Mouse (Mus musculus) hindbrain, embryonic 11.5 days (tissue): ENCODE measurements at regions not wholly inside any gene's neighbourhood (a gene's known extent, or its start where the extent isn't known, plus 50 kb on each side); places are given as distances from the start of the nearest gene placed in this dataset.

Source experiments
- ATAC-seq: fragments of 200-750 bp; cut with Nextera tagmentation; 2 replicates; pipeline ENCODE4 v1.8.0; 2017; ENCODE audit warnings: mild to moderate bottlenecking, moderate TSS enrichment, moderate library complexity; ENCODE audit not compliant: low FRiP score
- DNase-seq: peaks from one replicate; pipeline ENCODE4 v3.0.0-alpha.2; 2015; ENCODE audit warnings: low spot score
- H3K27ac ChIP-seq: fragments of 300-500 bp; sonication (generic); 2 replicates; pipeline ENCODE4 v1.5.1; 2014; ENCODE audit warnings: mild to moderate bottlenecking, low read depth, low read length
- H3K27me3 ChIP-seq: fragments of 300-500 bp; sonication (generic); 2 replicates; pipeline ENCODE4 v1.6.1; 2014; ENCODE audit warnings: mild to moderate bottlenecking, low read length, moderate library complexity, mixed read lengths; ENCODE audit not compliant: control insufficient read depth, insufficient read depth
- H3K36me3 ChIP-seq: fragments of 300-500 bp; sonication (generic); 2 replicates; pipeline ENCODE4 v1.6.1; 2014; ENCODE audit warnings: mild to moderate bottlenecking, low read length, moderate library complexity, mixed read lengths; ENCODE audit not compliant: control insufficient read depth, insufficient read depth
- H3K4me1 ChIP-seq: fragments of 300-500 bp; sonication (generic); replicated peaks from 2 replicates; pipeline ENCODE4 v1.6.1; 2014; ENCODE audit warnings: low read length, mixed read lengths; ENCODE audit not compliant: control insufficient read depth, insufficient read depth
- H3K4me2 ChIP-seq: fragments of 300-500 bp; sonication (generic); replicated peaks from 2 replicates; pipeline ENCODE4 v1.6.1; 2014; ENCODE audit warnings: mild to moderate bottlenecking, low read depth, low read length
- H3K4me3 ChIP-seq: fragments of 300-500 bp; sonication (generic); 2 replicates; pipeline ENCODE4 v1.5.1; 2014; ENCODE audit warnings: low read depth, low read length
- H3K9ac ChIP-seq: fragments of 300-500 bp; sonication (generic); 2 replicates; pipeline ENCODE4 v1.6.1; 2014; ENCODE audit warnings: low read depth, low read length
- H3K9me3 ChIP-seq: fragments of 300-500 bp; sonication (generic); 2 replicates; pipeline ENCODE4 v1.6.1; 2016; ENCODE audit warnings: low read length; ENCODE audit not compliant: control insufficient read depth
- WGBS: fragments of 180-500 bp; shearing (Covaris S2); extraction: QIAGEN DNeasy Blood & Tissue Kit; methylation state at CpG from one replicate; pipeline ENCODE4 v1.1.7; 2014; 5-methylcytosine and 5-hydroxymethylcytosine counted together

- DNase-seq (no peak), ATAC-seq (no peak)
- Histone ChIP-seq H3K36me3 (no peaks in the 10 kb centered on the region), H3K27ac (no peak overlapping the region), H3K4me1 (no peaks in the 10 kb centered on the region), H3K9me3 (no peaks in the 10 kb centered on the region), H3K4me3 (no peak overlapping the region), H3K27me3 (no peaks in the 10 kb centered on the region), H3K9ac (no peak overlapping the region), H3K4me2 (no peak overlapping the region)
- WGBS, result 84% methylated on average over 3 of the region's 3 CpGs
Observed at GRCm38 (mm10) chr5:83533901-83534300, 178.9 kb upstream of the Tecrl start.

- Histone ChIP-seq H3K27me3 (no peaks in the 10 kb centered on the region), H3K4me3 (no peak overlapping the region), H3K9ac (no peak overlapping the region), H3K4me1 (no peaks in the 10 kb centered on the region), H3K4me2 (no peak overlapping the region), H3K36me3 (no peaks in the 10 kb centered on the region), H3K27ac (no peak overlapping the region), H3K9me3 (no peaks in the 10 kb centered on the region)
- ATAC-seq, result no peak
- peak; percentile 25 for DNase-seq
- WGBS, result 84% methylated on average over 1 of the region's 1 CpGs
Observed at GRCm38 (mm10) chr5:83518661-83519060, 163.7 kb upstream of the Tecrl start.

DNA sequence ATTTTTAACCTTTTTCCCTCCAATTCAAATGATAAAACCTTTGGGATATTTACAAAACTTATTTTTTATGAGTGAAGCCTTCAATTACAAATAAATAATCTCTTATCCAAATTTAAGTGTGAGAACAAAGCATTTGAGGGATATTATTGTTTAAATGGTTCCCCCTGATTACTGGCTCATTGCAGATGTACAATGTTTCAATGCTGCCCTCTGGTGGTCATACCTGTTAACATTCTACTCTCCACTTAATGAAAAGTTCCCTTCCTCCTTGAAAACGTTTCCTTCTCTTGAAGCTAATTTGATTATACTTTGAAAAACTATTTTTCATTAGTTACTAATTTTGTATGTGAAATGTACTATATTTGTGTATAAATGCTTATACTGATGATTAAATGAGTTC is 129.1 kb upstream of the Tecrl start:
- DNase-seq (peak; percentile 76), ATAC-seq (peak; percentile 63; the same call in 1 of the 2 replicates)
- no peak overlapping the region for H3K27ac ChIP-seq

DNA sequence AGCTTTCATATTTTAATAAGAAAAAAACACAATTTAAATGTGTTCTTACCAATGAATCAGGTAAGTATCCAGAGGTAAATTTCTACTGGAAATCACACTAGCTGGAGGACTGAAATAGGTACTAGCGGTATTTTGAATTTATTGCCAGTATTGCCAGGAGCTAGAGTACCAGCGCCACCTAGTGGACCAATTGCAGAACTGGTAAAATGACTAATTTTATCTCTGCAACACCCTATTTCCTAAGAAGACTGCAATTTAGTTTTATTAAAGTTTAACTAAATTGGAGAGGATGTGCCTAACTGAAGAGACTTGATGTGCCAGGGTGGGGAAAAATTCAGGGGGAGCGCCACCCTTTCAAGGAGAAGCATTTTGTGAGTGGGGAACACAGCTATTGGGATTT is 85.3 kb upstream of the Tecrl start:
- Histone ChIP-seq H3K4me3 (no peak overlapping the region), H3K27ac (no peak overlapping the region), H3K27me3 (no peaks in the 10 kb centered on the region), H3K36me3 (no peaks in the 10 kb centered on the region), H3K9ac (no peak overlapping the region), H3K9me3 (no peaks in the 10 kb centered on the region), H3K4me2 (no peak overlapping the region), H3K4me1 (no peaks in the 10 kb centered on the region)
- 11% methylated on average over 3 of the region's 3 CpGs for WGBS
- peak; percentile 43 for ATAC-seq
- DNase-seq, result peak; percentile 73

More for the DNA sequence above, 129.1 kb upstream of the Tecrl start:
- Histone ChIP-seq H3K9ac (no peak overlapping the region), H3K4me2 (no peak overlapping the region), H3K4me3 (no peak overlapping the region), H3K4me1 (no peaks in the 10 kb centered on the region), H3K9me3 (no peaks in the 10 kb centered on the region), H3K27me3 (no peaks in the 10 kb centered on the region), H3K36me3 (no peaks in the 10 kb centered on the region)
- 21% methylated on average over 1 of the region's 1 CpGs for WGBS

GRCm38 (mm10) chr5:83436510-83436909 is 81.5 kb upstream of the Tecrl start:
- Histone ChIP-seq H3K27ac (no peak overlapping the region), H3K27me3 (no peaks in the 10 kb centered on the region), H3K36me3 (no peaks in the 10 kb centered on the region), H3K4me3 (no peak overlapping the region), H3K4me2 (no peak overlapping the region), H3K9ac (no peak overlapping the region), H3K9me3 (no peaks in the 10 kb centered on the region), H3K4me1 (no peaks in the 10 kb centered on the region)
- WGBS, result 80% methylated on average over 1 of the region's 1 CpGs
- ATAC-seq (no peak), DNase-seq (no peak)

DNA sequence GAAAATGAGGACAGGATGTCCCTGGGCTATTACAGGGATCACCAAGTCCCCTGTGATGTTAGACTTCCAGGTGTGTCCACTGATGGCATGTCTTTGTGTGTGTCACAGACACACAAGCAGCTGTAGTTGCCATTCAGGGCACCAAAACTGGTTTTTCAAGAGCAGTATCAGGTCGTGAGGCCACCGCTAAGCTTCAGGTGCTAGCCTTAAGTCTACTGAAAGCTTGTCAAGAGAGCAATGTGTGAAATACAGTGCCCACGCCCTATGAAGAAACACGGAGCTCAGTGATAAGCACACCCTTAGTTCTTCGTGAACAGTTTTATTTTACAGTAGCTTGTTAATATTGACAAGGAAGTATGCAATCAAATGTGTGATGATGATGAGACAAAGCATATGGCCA is 66.7 kb upstream of the Tecrl start:
- no peak overlapping the region for H3K4me2 ChIP-seq
- no peaks in the 10 kb centered on the region for H3K9me3 ChIP-seq
- no peaks in the 10 kb centered on the region for H3K36me3 ChIP-seq
- 80% methylated on average over 5 of the region's 5 CpGs for WGBS
- H3K9ac ChIP-seq, result no peak overlapping the region
- H3K4me3 ChIP-seq, result no peak overlapping the region
- no peaks in the 10 kb centered on the region for H3K4me1 ChIP-seq
- ATAC-seq, result no peak
- DNase-seq, result no peak
- no peak overlapping the region for H3K27ac ChIP-seq
- no peaks in the 10 kb centered on the region for H3K27me3 ChIP-seq

- Histone ChIP-seq H3K4me3 (no peak overlapping the region), H3K27me3 (no peaks in the 10 kb centered on the region), H3K9me3 (no peaks in the 10 kb centered on the region), H3K9ac (no peak overlapping the region), H3K4me1 (no peaks in the 10 kb centered on the region), H3K4me2 (no peak overlapping the region), H3K27ac (no peak overlapping the region), H3K36me3 (no peaks in the 10 kb centered on the region)
- ATAC-seq, result no peak
- DNase-seq, result no peak
- WGBS, result 95% methylated on average over 2 of the region's 2 CpGs
Observed at GRCm38 (mm10) chr5:83410221-83410620, 55.2 kb upstream of the Tecrl start.

- no peak for ATAC-seq
- Histone ChIP-seq H3K4me1 (no peaks in the 10 kb centered on the region), H3K27ac (no peak overlapping the region), H3K27me3 (no peaks in the 10 kb centered on the region), H3K9ac (no peak overlapping the region), H3K36me3 (no peaks in the 10 kb centered on the region), H3K4me3 (no peak overlapping the region), H3K9me3 (no peaks in the 10 kb centered on the region), H3K4me2 (no peak overlapping the region)
- DNase-seq, result no peak
- 72% methylated on average over 4 of the region's 4 CpGs for WGBS
Observed at GRCm38 (mm10) chr5:83405266-83405954, 50.4 kb upstream of the Tecrl start.
